Mouse (Mus musculus) heart, adult 2 months (tissue): ENCODE data around the gene Cdk14.

Source experiments
- CTCF ChIP-seq: fragments of 200-600 bp; IDR thresholded peaks from 2 replicates; pipeline ENCODE4 v1.8.1; 2022; ENCODE audit warnings: antibody characterized with exemption, mild to moderate bottlenecking, moderate library complexity
- EP300 ChIP-seq: fragments of 200-500 bp; IDR thresholded peaks from 2 replicates; pipeline ENCODE4 v1.6.1; 2011; ENCODE audit warnings: low read depth, low read length, control low read depth; ENCODE audit not compliant: insufficient read depth
- POLR2A ChIP-seq: fragments of 200-500 bp; IDR thresholded peaks from 2 replicates; pipeline ENCODE4 v1.6.1; 2011; ENCODE audit warnings: mild to moderate bottlenecking, low read depth, low read length, control low read depth; ENCODE audit not compliant: insufficient read depth

GRCm38 (mm10) chr5:5096248-5096915 lies 323.7 kb downstream of the Cdk14 start:
- no peak for TF ChIP-seq POLR2A
- TF ChIP-seq CTCF = no peak
- TF ChIP-seq EP300 = no peak
